9 mouse cellular contexts compared by ENCODE assay signal in the genomic region with DNA sequence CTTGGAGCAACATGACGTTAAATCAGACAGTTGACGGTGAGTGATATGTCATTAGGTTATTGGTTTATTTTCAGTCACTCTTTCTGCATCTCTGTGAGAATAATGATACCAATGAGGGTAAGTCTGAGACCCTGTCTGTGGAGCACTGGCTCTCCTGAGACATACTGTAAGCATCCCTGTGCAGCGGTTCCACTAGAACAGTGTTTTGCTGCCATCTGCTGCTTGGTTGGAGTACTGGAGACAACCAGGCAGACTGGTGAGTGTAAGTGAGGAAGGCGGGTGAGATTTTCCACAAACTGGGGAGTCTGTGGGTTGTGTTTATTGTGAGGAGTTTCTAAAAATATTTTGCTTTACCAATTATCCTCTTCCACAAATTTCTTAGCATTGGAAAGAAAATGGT.
DNase-seq lines count a peak whose midpoint lies in the region; ATAC-seq and TF ChIP-seq lines count a peak whose summit lies in the region.
"Had no signal": no experiment of that assay in that cellular context is flagged by ENCODE, and none has a peak within 500 bp of the region (broad histone marks: within the 10 kb centered on the region; RNA-seq: fewer than 3 reads in every experiment).

No protein-coding gene starts in this region.

- peak; percentile 98 for TF ChIP-seq CTCF in stomach, postnatal 0 days (IDR thresholded peaks at IDR 0.05; ENCODE audit: low read depth)

- no peaks in the 10 kb centered on the region for H3K4me1 ChIP-seq in kidney, embryonic 15.5 days
- H3K4me1 ChIP-seq in limb, embryonic 14.5 days (ENCODE audit: control insufficient read depth, insufficient read depth, low read length) = no peaks in the 10 kb centered on the region
- H3K4me1 ChIP-seq in stomach, postnatal 0 days (replicated peaks; ENCODE audit: control insufficient read depth, insufficient read depth) = no peaks in the 10 kb centered on the region

- no peaks in the 10 kb centered on the region for H3K9me3 ChIP-seq in kidney, embryonic 15.5 days (replicated peaks)
- H3K9me3 ChIP-seq in limb, embryonic 14.5 days (ENCODE audit: control insufficient read depth, low read length) = no peaks in the 10 kb centered on the region
- no peaks in the 10 kb centered on the region for H3K9me3 ChIP-seq in stomach, postnatal 0 days (ENCODE audit: control insufficient read depth, low read length)
- H3K9me3 ChIP-seq: embryonic facial prominence, embryonic 13.5 days had no signal

- no peak overlapping the region for H3K27ac ChIP-seq in kidney, embryonic 15.5 days
- no peak overlapping the region for H3K27ac ChIP-seq in limb, embryonic 14.5 days (replicated peaks; ENCODE audit: low read depth, low read length)
- no peak overlapping the region for H3K27ac ChIP-seq in stomach, postnatal 0 days (replicated peaks)
- H3K27ac ChIP-seq: embryonic facial prominence, embryonic 13.5 days had no signal

- H3K36me3 ChIP-seq in kidney, embryonic 15.5 days = no peaks in the 10 kb centered on the region
- no peaks in the 10 kb centered on the region for H3K36me3 ChIP-seq in limb, embryonic 14.5 days (ENCODE audit: control insufficient read depth, insufficient read depth, low read length)
- H3K36me3 ChIP-seq in stomach, postnatal 0 days (ENCODE audit: control insufficient read depth, insufficient read depth, low read length) = no peaks in the 10 kb centered on the region
- H3K36me3 ChIP-seq: embryonic facial prominence, embryonic 13.5 days had no signal

- peaks cover 6% of the 10 kb centered on the region; the same call in 1 of the 2 replicates for H3K27me3 ChIP-seq in kidney, embryonic 15.5 days
- H3K27me3 ChIP-seq in limb, embryonic 14.5 days (ENCODE audit: control insufficient read depth, insufficient read depth, low read length) = no peaks in the 10 kb centered on the region; the same call in 1 of the 2 replicates
- no peaks in the 10 kb centered on the region for H3K27me3 ChIP-seq in stomach, postnatal 0 days (ENCODE audit: control insufficient read depth, insufficient read depth, low read length)

- DNase-seq in B cell, adult 2 months = peak; percentile 37 to 43
- DNase-seq in adrenal gland, adult 8-10 months = peak; percentile 19
- DNase-seq in embryo, embryonic 11 days = peak; percentile 89
- peak; percentile 34 to 48 for DNase-seq in gastrocnemius, postnatal 36 days
- DNase-seq in limb, embryonic 14.5 days (ENCODE audit: low spot score) = peak; percentile 85
- peak; percentile 41 for DNase-seq in naive thymus-derived CD4-positive, alpha-beta T cell, adult 2 months (ENCODE audit: low read depth)
- peak; percentile 82 for DNase-seq in stomach, postnatal 0 days (ENCODE audit: low spot score)

- WGBS in kidney, embryonic 15.5 days = 44% methylated on average over 4 of the region's 4 CpGs
- WGBS in limb, embryonic 14.5 days = 43% methylated on average over 4 of the region's 4 CpGs
- 42% methylated on average over 4 of the region's 4 CpGs for WGBS in stomach, postnatal 0 days

- H3K9ac ChIP-seq in kidney, embryonic 15.5 days = no peak overlapping the region
- no peak overlapping the region for H3K9ac ChIP-seq in limb, embryonic 14.5 days (ENCODE audit: low read depth, low read length, severe bottlenecking)
- no peak overlapping the region for H3K9ac ChIP-seq in stomach, postnatal 0 days (ENCODE audit: low read length)
- H3K9ac ChIP-seq: embryonic facial prominence, embryonic 13.5 days had no signal

- no peak for TF ChIP-seq POLR2A in limb, embryonic 14.5 days (IDR thresholded peaks at IDR 0.05; ENCODE audit: borderline replicate concordance, extremely low read depth, insufficient read depth, insufficient read length)

- intact Hi-C loops in gastrocnemius, postnatal 36 days (cut with DNase I) = loop anchor here (1.0 to 10.0 kb wide), 2 partner anchors 136 to 214 kb away; no protein-coding TSS in a partner anchor

- H3K4me3 ChIP-seq in kidney, embryonic 15.5 days (replicated peaks) = no peak overlapping the region
- H3K4me3 ChIP-seq in limb, embryonic 14.5 days (replicated peaks; ENCODE audit: low read length) = no peak overlapping the region
- H3K4me3 ChIP-seq in stomach, postnatal 0 days (ENCODE audit: low read depth, low read length) = no peak overlapping the region
- H3K4me3 ChIP-seq: embryonic facial prominence, embryonic 13.5 days had no signal

- TF ChIP-seq EP300 in stomach, postnatal 0 days (optimal IDR thresholded peaks at IDR 0.05) = no peak

- no peak overlapping the region for H3K4me2 ChIP-seq in kidney, embryonic 15.5 days
- no peak overlapping the region for H3K4me2 ChIP-seq in limb, embryonic 14.5 days (replicated peaks; ENCODE audit: low read depth, low read length, severe bottlenecking)
- no peak overlapping the region for H3K4me2 ChIP-seq in stomach, postnatal 0 days (replicated peaks; ENCODE audit: low read depth)
- H3K4me2 ChIP-seq: embryonic facial prominence, embryonic 13.5 days had no signal

- ATAC-seq in kidney, embryonic 15.5 days (replicated peaks; ENCODE audit: low FRiP score) = peak; percentile 66
- peak; percentile 74 for ATAC-seq in limb, embryonic 14.5 days (ENCODE audit: low FRiP score, low read depth)
- peak; percentile 83 for ATAC-seq in stomach, postnatal 0 days (ENCODE audit: low FRiP score, low TSS enrichment)

Comparison
In these comparisons a context has a peak if more than half of its experiments do, and no peak if none do; other contexts are left out.
1. DNase-seq: peak in every context shown above with its lines; median percentile 89 in embryo, embryonic 11 days; 85 in limb, embryonic 14.5 days; 82 in stomach, postnatal 0 days; 41 in gastrocnemius, postnatal 36 days; 41 in naive thymus-derived CD4-positive, alpha-beta T cell, adult 2 months; 40 in B cell, adult 2 months; 19 in adrenal gland, adult 8-10 months.